Mouse (Mus musculus): ENCODE data around the gene Vmn1r143.
"Not testable (repeated sequence)": the region's sequence is repeated elsewhere in the genome, so short reads cannot be mapped to it uniquely, and the experiment has no call there.

Vmn1r143 gene

GRCm38 (mm10) chr7:22189077-22189476, at the start of gene Vmn1r143:
Gene Vmn1r143 (plus strand): TSS chr7:22189377.
- not testable (repeated sequence) for DNase-seq (ENCODE audit: low spot score in 2 of 2)

- DNase-seq (ENCODE audit: low spot score in 2 of 2): not testable (repeated sequence)
Observed at GRCm38 (mm10) chr7:22163935-22164334, 25.2 kb upstream of the Vmn1r143 start, which contains the start of gene Vmn1r142. Gene Vmn1r142 (minus strand): TSS chr7:22164035.

- DNase-seq (ENCODE audit: low spot score in 2 of 2): not testable (repeated sequence)
Observed at GRCm38 (mm10) chr7:22201164-22201563, 12.0 kb downstream of the Vmn1r143 start, which contains the start of gene Gm8653. Gene Gm8653 (minus strand): TSS chr7:22201264.

- not testable (repeated sequence) for DNase-seq (ENCODE audit: low spot score in 2 of 2)
Observed at GRCm38 (mm10) chr7:22229384-22229783, 40.2 kb downstream of the Vmn1r143 start, which contains the start of gene Gm8453. Gene Gm8453 (minus strand): TSS chr7:22229484.
